Mouse (Mus musculus): ENCODE measurements around the gene Tlr4. TPM values are rescaled to one million over a fixed set of nuclear protein-coding genes. Genes with fewer than 3 reads are reported as not detected.

The Tlr4 gene
- polyA plus RNA-seq, 1 experiment from 2014 or later: 1.9 TPM

DNA sequence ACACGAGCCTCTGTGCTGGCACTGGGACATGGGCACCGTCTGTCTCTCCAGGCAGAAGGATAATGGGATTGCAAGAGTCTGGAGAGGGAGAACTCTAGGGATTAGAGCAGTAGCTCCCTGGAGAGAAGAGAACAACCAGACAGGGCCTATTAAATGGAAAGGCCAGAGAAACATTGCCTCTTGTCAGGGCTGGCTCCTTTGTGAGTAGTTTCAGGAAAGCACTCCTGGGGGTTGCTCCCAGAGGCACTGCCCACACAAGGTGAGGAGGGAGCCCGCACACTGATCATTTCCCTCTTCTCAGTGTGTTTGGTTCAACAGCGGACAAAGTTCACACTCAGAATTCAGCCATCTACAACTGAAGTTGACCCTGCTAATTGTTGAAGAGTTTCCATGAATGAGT is 98.7 kb downstream of the Tlr4 start:
- Histone ChIP-seq H3K9ac (ENCODE audit: low read length) (no peak overlapping the region), H3K4me2 (ENCODE audit: low read depth, low read length) (no peak overlapping the region), H3K36me3 (ENCODE audit: control insufficient read depth, insufficient read depth, low read length) (no peaks in the 10 kb centered on the region), H3K9me3 (ENCODE audit: control insufficient read depth, low read length) (no peaks in the 10 kb centered on the region), H3K4me3 (ENCODE audit: low read length) (no peak overlapping the region), H3K27ac (ENCODE audit: low read length) (no peak overlapping the region), H3K4me1 (replicated peaks; ENCODE audit: control insufficient read depth, insufficient read depth, low read length) (no peaks in the 10 kb centered on the region), H3K27me3 (ENCODE audit: control insufficient read depth, insufficient read depth, low read depth, low read length) (no peaks in the 10 kb centered on the region)
- ATAC-seq (ENCODE audit: low read depth): no peak
- WGBS: 47% methylated on average over 4 of the region's 4 CpGs

DNA sequence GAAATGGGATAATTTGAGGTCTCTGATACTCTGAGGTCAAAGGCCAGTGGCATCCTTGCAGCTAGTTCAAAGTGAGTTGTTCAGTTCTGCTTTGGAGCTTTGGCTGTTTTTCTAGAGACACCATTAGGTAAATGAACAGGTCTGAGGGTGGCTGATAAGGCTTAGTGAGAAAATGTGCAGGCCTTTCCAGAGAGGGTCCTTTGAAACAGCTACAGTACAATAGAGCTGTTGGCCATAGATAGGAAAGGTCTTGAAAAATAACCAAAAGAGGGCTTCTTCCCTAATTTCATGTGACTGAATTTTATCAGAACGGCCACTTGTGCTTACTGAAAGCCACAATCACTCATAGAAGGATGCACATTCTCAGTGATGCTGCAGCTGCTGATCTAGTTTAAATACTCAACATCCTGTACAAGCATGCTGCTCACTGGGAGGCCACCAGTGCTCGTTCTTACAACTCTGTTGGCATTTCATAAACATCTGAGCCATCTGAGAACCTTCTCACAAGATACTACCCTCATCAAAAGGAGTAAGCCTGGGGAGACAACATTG is 100.2 kb downstream of the Tlr4 start:
- no peaks in the 10 kb centered on the region for H3K36me3 ChIP-seq (ENCODE audit: control insufficient read depth, insufficient read depth, low read length)
- no peaks in the 10 kb centered on the region for H3K4me1 ChIP-seq (replicated peaks; ENCODE audit: control insufficient read depth, insufficient read depth, low read length)
- no peak overlapping the region for H3K4me3 ChIP-seq (ENCODE audit: low read length)
- no peak for ATAC-seq (ENCODE audit: low read depth)
- H3K4me2 ChIP-seq (ENCODE audit: low read depth, low read length): no peak overlapping the region
- no peaks in the 10 kb centered on the region for H3K27me3 ChIP-seq (ENCODE audit: control insufficient read depth, insufficient read depth, low read depth, low read length)
- H3K9ac ChIP-seq (ENCODE audit: low read length): no peak overlapping the region
- WGBS: 48% methylated on average over 2 of the region's 2 CpGs
- H3K27ac ChIP-seq (ENCODE audit: low read length): no peak overlapping the region
- no peaks in the 10 kb centered on the region for H3K9me3 ChIP-seq (ENCODE audit: control insufficient read depth, low read length)

DNA sequence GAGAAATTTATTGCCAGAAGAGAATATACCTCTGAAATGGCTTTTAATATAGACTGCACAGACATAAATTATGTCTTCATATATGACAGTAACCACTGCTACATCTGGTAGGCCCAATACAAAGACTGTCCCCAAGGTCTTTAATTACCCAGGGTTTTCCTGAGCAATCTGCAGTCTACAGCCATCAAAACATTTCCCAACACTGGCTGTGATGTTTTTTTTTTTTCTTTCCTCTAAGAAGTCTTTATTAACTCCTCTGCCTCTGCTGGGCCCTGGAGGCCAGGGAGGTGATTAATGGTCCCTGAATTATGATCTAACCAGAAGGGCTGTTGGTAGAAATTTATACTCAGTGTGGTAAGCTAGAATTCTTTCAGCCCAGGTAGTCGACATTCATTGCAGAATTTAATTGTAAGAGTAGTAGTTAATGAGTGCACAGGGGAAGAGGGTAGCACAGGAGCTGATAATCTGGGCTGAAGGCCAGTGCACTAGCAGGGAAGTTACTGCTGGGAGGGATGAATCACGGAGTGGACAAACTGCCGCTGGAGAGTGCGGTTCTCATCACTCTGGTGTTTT is 111.2 kb downstream of the Tlr4 start:
- H3K4me3 ChIP-seq (ENCODE audit: low read length): no peak overlapping the region
- H3K9me3 ChIP-seq (ENCODE audit: control insufficient read depth, low read length): no peaks in the 10 kb centered on the region
- H3K36me3 ChIP-seq (ENCODE audit: control insufficient read depth, insufficient read depth, low read length): no peaks in the 10 kb centered on the region
- 66% methylated on average over 4 of the region's 4 CpGs for WGBS
- H3K27ac ChIP-seq (ENCODE audit: low read length): no peak overlapping the region
- no peak overlapping the region for H3K4me2 ChIP-seq (ENCODE audit: low read depth, low read length)
- H3K9ac ChIP-seq (ENCODE audit: low read length): no peak overlapping the region
- ATAC-seq (ENCODE audit: low read depth): no peak
- H3K4me1 ChIP-seq (replicated peaks; ENCODE audit: control insufficient read depth, insufficient read depth, low read length): no peaks in the 10 kb centered on the region
- no peaks in the 10 kb centered on the region for H3K27me3 ChIP-seq (ENCODE audit: control insufficient read depth, insufficient read depth, low read depth, low read length)

- Histone ChIP-seq H3K4me3 (ENCODE audit: low read length) (no peak overlapping the region), H3K9ac (ENCODE audit: low read length) (no peak overlapping the region), H3K27ac (ENCODE audit: low read length) (no peak overlapping the region), H3K9me3 (ENCODE audit: control insufficient read depth, low read length) (no peaks in the 10 kb centered on the region), H3K36me3 (ENCODE audit: control insufficient read depth, insufficient read depth, low read length) (no peaks in the 10 kb centered on the region), H3K27me3 (ENCODE audit: control insufficient read depth, insufficient read depth, low read depth, low read length) (no peaks in the 10 kb centered on the region), H3K4me1 (replicated peaks; ENCODE audit: control insufficient read depth, insufficient read depth, low read length) (no peaks in the 10 kb centered on the region), H3K4me2 (ENCODE audit: low read depth, low read length) (no peak overlapping the region)
- no peak for ATAC-seq (ENCODE audit: low read depth)
- WGBS: 63% methylated on average over 1 of the region's 1 CpGs
Observed at GRCm38 (mm10) chr4:66941894-66942293, 114.5 kb downstream of the Tlr4 start.

DNA sequence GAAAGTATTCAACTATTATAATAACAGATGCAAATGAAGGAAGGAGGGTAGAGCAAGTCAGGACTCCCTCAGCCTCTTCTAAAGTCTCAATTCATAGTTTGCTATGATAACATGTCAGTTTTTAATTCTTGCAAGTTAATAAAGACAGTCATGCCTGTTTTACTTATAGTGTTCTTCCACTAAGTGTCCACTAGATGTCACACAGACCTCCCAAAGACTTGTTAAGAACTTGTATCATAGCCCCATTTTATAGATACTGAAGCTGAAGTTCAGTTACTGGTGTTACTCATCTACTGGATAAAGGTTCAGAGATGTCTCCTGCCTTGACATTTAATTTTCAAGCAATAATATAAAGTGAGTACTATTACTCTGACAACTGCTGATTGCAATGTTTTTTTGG is 116.3 kb downstream of the Tlr4 start:
- Histone ChIP-seq H3K4me3 (ENCODE audit: low read length) (no peak overlapping the region), H3K27ac (ENCODE audit: low read length) (no peak overlapping the region), H3K27me3 (ENCODE audit: control insufficient read depth, insufficient read depth, low read depth, low read length) (no peaks in the 10 kb centered on the region), H3K4me2 (ENCODE audit: low read depth, low read length) (no peak overlapping the region), H3K9me3 (ENCODE audit: control insufficient read depth, low read length) (no peaks in the 10 kb centered on the region), H3K9ac (ENCODE audit: low read length) (no peak overlapping the region), H3K36me3 (ENCODE audit: control insufficient read depth, insufficient read depth, low read length) (no peaks in the 10 kb centered on the region), H3K4me1 (replicated peaks; ENCODE audit: control insufficient read depth, insufficient read depth, low read length) (no peaks in the 10 kb centered on the region)
- no peak for ATAC-seq (ENCODE audit: low read depth)

- Histone ChIP-seq H3K4me1 (replicated peaks; ENCODE audit: control insufficient read depth, insufficient read depth, low read length) (no peaks in the 10 kb centered on the region), H3K4me3 (ENCODE audit: low read length) (no peak overlapping the region), H3K9me3 (ENCODE audit: control insufficient read depth, low read length) (no peaks in the 10 kb centered on the region), H3K9ac (ENCODE audit: low read length) (no peak overlapping the region), H3K36me3 (ENCODE audit: control insufficient read depth, insufficient read depth, low read length) (no peaks in the 10 kb centered on the region), H3K27ac (ENCODE audit: low read length) (no peak overlapping the region), H3K27me3 (ENCODE audit: control insufficient read depth, insufficient read depth, low read depth, low read length) (no peaks in the 10 kb centered on the region), H3K4me2 (ENCODE audit: low read depth, low read length) (no peak overlapping the region)
- no peak for ATAC-seq (ENCODE audit: low read depth)
- WGBS: 21% methylated on average over 1 of the region's 1 CpGs
Observed at GRCm38 (mm10) chr4:66947657-66948056, 120.3 kb downstream of the Tlr4 start.

DNA sequence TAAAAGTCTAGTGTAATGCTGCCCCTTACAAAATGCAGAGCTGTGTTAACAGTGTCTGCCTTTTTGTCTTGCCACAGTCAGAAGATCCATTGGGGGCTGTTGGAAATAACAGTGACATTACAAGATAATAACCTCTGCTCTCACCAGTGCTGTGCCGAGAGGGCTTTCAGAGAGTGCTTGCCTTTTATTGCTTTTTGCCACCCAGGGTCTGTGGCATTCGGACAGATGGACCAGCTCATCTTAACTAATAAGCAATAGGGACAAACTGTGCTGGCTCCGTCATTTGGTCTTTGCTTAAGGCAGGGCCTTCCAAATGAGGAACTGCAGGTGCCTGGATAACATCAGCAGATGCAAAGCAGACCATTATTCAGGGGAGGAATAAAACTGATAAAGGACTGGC is 147.5 kb downstream of the Tlr4 start:
- no peaks in the 10 kb centered on the region for H3K36me3 ChIP-seq (ENCODE audit: control insufficient read depth, insufficient read depth, low read length)
- WGBS: 75% methylated on average over 3 of the region's 3 CpGs
- no peak overlapping the region for H3K4me3 ChIP-seq (ENCODE audit: low read length)
- H3K27ac ChIP-seq (ENCODE audit: low read length): no peak overlapping the region
- no peaks in the 10 kb centered on the region for H3K9me3 ChIP-seq (ENCODE audit: control insufficient read depth, low read length)
- no peaks in the 10 kb centered on the region for H3K27me3 ChIP-seq (ENCODE audit: control insufficient read depth, insufficient read depth, low read depth, low read length)
- no peaks in the 10 kb centered on the region for H3K4me1 ChIP-seq (replicated peaks; ENCODE audit: control insufficient read depth, insufficient read depth, low read length)
- H3K9ac ChIP-seq (ENCODE audit: low read length): no peak overlapping the region
- no peak for ATAC-seq (ENCODE audit: low read depth)
- no peak overlapping the region for H3K4me2 ChIP-seq (ENCODE audit: low read depth, low read length)
